Mouse (Mus musculus) kidney, postnatal 14 days (tissue): ENCODE data around the gene Tmem88.

Experiments
- DNase-seq: peaks from one replicate; pipeline ENCODE4 v3.0.0; 2022; ENCODE audit warnings: mixed read lengths

Tmem88 gene

GRCm38 (mm10) chr11:69377766-69378165, 20.3 kb downstream of the Tmem88 start:
- DNase-seq: peak; percentile 74

GRCm38 (mm10) chr11:69375646-69376045, 22.4 kb downstream of the Tmem88 start:
- DNase-seq: no peak

- no peak for DNase-seq
These were observed 24.6 kb downstream of the Tmem88 start for GRCm38 (mm10) chr11:69373223-69373965.

DNA sequence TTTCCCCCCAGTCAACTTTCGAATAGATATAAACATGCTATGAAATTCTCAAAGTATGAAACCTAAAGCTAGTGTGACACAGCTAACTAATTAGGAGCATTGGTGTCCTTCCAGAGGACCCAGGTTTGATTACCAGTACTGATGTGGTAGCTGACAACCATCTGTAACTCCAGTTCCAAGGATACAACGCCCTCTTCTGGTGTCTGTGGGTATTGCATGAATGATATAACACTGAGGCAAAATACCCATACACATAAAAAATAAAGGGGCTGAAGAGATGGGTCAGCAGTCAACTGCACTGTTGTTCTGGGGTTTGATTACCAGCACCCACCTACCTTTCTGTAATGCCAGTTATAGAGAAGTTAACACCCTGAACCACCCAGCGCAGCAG, 25.3 kb downstream of the Tmem88 start:
- DNase-seq: no peak

- DNase-seq: peak; percentile 47
These were observed 25.8 kb downstream of the Tmem88 start for GRCm38 (mm10) chr11:69372056-69372779.

DNA sequence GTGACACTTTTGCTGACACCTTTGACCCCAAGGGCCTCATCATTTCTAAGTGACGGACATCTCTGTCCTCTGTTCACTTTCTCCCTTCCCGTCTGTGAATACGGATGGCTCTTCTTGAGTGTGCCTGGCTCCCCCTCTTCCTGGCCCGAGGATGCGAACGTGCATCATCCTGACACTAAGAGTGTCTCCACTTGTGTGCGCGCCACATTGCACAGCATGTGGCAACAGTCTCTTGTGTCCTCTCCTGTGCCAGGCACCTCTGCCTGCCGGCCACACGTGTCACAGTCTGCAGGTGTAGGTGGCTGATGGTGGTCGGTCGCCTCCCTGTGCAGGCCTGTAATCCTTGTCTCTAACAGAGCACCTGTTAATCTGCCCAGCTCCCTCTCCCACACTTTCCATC, 26.4 kb downstream of the Tmem88 start:
- DNase-seq: no peak

DNA sequence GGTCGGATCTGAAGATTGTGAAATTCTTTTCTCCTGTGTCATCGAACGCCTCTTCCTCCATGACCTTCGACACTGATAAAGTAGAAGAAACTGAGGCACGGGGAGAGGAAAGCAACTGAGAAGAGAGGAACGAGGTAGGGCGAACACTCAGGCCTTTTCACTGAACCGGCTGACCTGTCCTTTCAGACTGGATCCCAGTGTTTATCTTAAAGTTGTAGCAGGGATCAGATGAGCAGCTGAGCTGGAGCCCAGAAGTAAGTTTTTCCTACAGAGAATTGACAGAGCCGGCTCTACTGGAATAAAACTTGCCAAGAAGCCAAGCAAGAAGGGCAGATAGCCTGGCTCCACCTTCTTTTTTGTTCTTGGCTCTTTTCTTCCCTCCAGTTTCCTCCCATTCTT, 27.2 kb downstream of the Tmem88 start:
- DNase-seq: no peak

DNA sequence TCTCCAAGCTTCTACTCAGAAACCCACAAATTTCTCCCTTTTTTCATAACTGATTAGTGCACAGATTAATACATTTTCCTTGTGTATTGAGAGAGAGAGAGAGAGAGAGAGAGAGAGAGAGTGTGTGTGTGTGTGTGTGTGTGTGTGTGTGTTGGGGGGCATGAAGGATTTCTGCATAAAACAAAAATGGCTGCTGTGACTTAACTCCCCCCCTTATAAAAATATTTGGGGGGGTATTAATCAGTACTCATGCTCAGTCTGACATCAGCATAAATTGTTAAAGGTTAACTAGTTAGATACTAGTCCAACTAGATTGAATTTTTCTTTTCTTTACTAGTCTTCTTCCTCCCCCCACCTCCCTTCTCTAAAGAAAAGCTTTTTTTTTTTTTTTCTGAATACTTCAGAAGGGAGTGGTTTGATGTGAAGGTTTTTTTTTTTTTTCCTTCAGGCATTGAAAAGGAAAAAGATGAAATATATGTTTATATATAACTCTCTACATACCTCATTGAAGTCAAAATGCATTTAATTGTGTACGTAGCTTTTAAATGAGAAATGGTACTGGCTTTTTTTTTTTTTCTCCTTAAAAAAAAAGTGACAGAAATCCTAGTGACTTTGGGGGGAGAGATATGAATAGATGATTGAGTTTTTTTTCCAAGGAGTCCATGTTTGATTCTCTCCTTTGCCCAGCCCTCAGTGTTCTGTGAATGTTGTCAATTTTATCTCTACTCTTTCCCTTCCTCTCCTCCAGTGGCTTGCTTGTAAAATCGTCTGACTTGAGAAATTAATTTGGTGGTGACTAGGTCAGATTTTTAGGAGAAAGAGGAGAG, 27.8 kb downstream of the Tmem88 start:
- DNase-seq: no peak

GRCm38 (mm10) chr11:69369215-69369989, 28.6 kb downstream of the Tmem88 start, which contains the start of gene Chd3:
TSS of gene Chd3 (minus strand) at chr11:69369406.
- DNase-seq: peak; percentile 19

DNA sequence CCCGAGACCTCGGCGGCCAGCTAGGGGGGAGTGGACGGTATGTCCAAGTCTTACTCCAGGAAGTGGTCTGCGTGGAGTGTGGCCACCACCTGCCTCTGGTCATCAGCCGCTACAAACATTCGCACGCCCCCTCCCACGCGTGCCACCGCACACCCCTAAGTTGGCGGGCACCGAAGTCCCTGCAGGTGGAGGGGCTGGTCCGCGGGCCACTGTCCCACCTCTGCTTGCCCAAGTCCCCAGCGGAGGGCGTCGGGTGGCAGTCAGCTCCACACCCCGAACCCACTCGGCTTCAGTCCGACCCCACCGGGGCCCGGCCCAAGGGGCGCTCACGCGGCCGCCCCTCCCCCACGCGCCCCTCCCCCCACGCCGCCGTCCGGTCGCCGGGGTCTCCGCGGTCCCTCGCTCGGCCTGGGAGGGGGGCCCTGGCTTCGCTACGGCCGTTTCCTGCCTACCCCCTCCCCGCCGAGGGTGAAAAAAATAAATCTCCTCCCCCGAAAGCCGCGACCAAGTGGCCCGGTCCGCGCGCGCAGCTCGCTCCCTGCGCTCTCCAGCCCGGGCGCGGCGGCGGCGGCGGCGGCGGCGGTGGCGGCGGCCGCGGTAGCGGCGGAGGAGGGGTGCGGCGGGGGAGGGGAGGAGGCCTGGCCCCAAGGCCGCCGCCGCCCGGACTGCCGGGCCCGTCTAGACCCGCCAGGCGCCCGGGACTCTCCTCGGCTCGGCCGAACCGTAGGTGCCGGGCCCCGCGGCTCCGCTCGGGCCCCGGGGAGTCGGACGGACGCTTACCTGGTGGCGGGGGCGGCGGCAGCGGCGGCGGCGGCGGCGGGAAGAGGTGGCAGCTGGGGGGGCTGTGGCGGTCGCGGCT, 29.4 kb downstream of the Tmem88 start:
- peak; percentile 74 for DNase-seq

DNA sequence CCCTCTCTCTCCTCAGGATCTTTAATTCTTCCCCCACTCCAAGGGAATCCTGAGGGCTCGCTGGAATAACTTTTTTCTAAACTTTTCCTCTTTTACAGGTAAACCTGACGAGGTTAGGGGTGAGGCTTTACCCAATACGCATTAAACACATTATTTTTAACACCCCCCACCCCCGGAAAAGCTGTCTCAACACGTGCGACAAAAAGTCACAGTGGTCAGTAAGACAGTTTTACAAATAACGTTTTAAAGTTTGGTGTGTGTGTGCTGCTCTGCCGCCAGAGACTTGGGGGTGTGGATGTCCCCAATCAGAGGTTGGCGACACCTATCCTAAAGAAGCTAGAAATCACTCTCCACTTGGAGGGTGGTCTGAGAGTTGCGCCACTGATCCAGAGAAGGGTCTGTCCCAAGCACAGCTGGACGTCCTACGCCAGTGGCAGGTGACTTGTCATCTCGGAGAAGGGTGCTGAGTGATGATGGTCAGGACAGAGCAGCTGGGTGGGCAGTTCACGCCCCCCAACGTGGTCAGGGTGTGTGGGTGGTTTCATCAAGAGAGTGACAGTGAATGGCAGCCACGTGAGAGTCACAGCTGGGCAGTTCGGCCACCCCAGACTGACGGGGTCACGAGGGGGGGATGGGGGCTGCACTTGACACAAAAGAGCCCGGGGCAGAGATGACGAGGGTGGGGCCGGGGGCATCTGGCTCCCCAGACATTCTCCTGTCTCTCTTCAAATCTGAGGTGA, 30.2 kb downstream of the Tmem88 start:
- no peak for DNase-seq

- peak; percentile 30 for DNase-seq
These were observed 31.0 kb downstream of the Tmem88 start for GRCm38 (mm10) chr11:69366855-69367615.

GRCm38 (mm10) chr11:69366157-69366854, 31.7 kb downstream of the Tmem88 start:
- DNase-seq: peak; percentile 99

GRCm38 (mm10) chr11:69365722-69366121, 32.3 kb downstream of the Tmem88 start:
- DNase-seq: no peak

GRCm38 (mm10) chr11:69364910-69365309, 33.1 kb downstream of the Tmem88 start:
- peak; percentile 96 for DNase-seq

- peak; percentile 65 for DNase-seq
These were observed 33.7 kb downstream of the Tmem88 start for GRCm38 (mm10) chr11:69364376-69364775.

DNA sequence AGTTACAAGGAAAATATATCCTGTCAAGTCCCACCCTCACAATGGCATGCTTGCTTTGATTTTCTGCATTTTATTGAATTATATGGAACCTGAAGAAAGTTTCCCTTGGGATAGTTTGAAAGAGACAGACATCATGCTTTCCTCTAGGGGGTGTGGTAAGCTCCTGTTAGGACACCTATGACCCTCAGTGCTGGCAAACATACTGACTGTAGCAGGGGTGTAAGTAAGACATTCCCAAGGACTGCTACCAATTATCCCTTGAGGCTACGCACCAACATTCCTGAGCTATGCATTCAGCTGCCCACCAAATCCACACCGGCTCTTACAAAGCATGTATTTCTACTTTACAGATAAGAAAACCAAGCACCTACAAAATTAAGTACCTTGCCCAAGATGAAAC, 35.6 kb downstream of the Tmem88 start:
- DNase-seq: peak; percentile 27

- DNase-seq: no peak
These were observed 36.0 kb downstream of the Tmem88 start for GRCm38 (mm10) chr11:69362021-69362420.

- DNase-seq: no peak
These were observed 40.3 kb downstream of the Tmem88 start for GRCm38 (mm10) chr11:69357690-69358089.
